9 mouse cellular contexts compared by ENCODE assay signal in the genomic region with DNA sequence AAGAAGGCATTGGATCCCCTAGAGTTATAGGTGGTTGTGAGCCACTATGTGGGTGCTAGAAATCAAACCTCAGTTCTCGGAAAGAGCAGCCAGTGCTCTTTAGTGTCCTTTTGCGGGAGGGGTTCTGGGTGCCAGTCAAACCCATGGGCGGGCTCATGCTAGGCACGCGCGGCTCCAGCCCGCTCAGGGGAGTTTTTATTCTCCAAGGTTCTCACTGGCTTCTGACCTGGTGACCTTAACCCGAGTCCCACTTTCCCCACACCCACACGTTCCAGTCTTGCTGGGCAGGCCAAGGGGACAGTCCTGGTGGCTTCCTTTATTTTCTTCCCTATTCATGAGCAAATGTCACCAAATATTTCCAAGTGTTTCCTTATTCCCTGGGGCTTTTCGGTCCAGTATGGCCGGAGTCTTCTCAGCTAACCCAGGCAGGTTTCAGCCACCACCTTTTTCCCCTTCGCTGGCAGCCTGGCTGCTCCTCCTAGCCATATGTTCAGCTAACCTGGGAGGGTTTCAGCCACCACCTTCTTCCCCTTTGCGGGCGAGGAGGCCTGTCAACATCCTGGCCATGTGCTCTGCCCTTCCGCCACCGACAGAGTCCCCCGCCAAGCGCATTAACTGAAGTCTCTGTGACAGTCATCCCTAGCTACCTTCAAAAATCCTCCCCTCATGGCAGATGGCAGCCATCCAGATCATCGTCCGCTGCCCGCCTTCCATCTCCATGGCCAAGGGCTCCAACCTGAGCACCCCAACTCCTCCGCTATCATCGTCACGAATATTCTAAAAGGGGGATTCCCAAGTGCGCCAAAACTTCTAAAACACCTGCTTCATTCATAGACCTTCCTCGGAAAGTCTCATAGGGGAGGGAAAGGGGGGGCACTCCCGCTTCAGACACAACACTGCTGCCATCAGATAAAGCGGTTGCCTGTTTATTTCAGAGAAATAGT.
DNase-seq lines count a peak whose midpoint lies in the region; ATAC-seq and TF ChIP-seq lines count a peak whose summit lies in the region.
"Had no signal": no experiment of that assay in that cellular context is flagged by ENCODE, and none has a peak within 500 bp of the region (broad histone marks: within the 10 kb centered on the region; RNA-seq: fewer than 3 reads in every experiment).

No protein-coding gene starts in this region.

- no peaks in the 10 kb centered on the region for H3K9me3 ChIP-seq in lung, postnatal 0 days (ENCODE audit: low read length)
- no peaks in the 10 kb centered on the region for H3K9me3 ChIP-seq in midbrain, embryonic 14.5 days (ENCODE audit: control insufficient read depth, low read length)

- H3K36me3 ChIP-seq in lung, postnatal 0 days (ENCODE audit: insufficient read depth, low read length) = peaks cover 5% of the 10 kb centered on the region; the same call in 1 of the 2 replicates
- H3K36me3 ChIP-seq in thymus, adult 2 months (ENCODE audit: control insufficient read depth, insufficient read depth, low read length) = peaks cover 27% of the 10 kb centered on the region
- 0 out of 2 replicates have a peak, but pooled peaks cover 8% of the 10 kb centered on the region for H3K36me3 ChIP-seq in midbrain, embryonic 14.5 days (ENCODE audit: control insufficient read depth, insufficient read depth, low read length)

- no peak for TF ChIP-seq EP300 in lung, postnatal 0 days (IDR thresholded peaks at IDR 0.05)

- intact Hi-C loops in gastrocnemius, adult 2 months (cut with DNase I) = no loop called here
- intact Hi-C loops in heart, postnatal 10 days (cut with DNase I) = no loop called here

- peak; percentile 38 for ATAC-seq in lung, postnatal 0 days
- no peak for ATAC-seq in midbrain, embryonic 14.5 days (ENCODE audit: low FRiP score, low TSS enrichment)

- no peak overlapping the region for H3K9ac ChIP-seq in lung, postnatal 0 days (replicated peaks; ENCODE audit: low read depth)
- H3K9ac ChIP-seq in midbrain, embryonic 14.5 days (replicated peaks; ENCODE audit: low read length) = no peak overlapping the region
- H3K9ac ChIP-seq: limb, embryonic 12.5 days had no signal

- no peaks in the 10 kb centered on the region for H3K4me1 ChIP-seq in lung, postnatal 0 days (ENCODE audit: insufficient read depth, low read depth, low read length)
- H3K4me1 ChIP-seq in thymus, adult 2 months (replicated peaks; ENCODE audit: control insufficient read depth, insufficient read depth, low read length) = peaks cover 22% of the 10 kb centered on the region
- H3K4me1 ChIP-seq in midbrain, embryonic 14.5 days (ENCODE audit: control insufficient read depth, insufficient read depth, low read length) = no peaks in the 10 kb centered on the region

- no peak for TF ChIP-seq CTCF in gastrocnemius, adult 2 months (IDR thresholded peaks at IDR 0.05)
- no peak for TF ChIP-seq CTCF in lung, postnatal 0 days (IDR thresholded peaks at IDR 0.05)
- no peak for TF ChIP-seq CTCF in thymus, adult 2 months (IDR thresholded peaks at IDR 0.05; ENCODE audit: borderline replicate concordance, control insufficient read depth, extremely low read depth, insufficient read depth, low read length, poor library complexity)

- no peak overlapping the region for H3K27ac ChIP-seq in gastrocnemius, adult 2 months
- no peak overlapping the region for H3K27ac ChIP-seq in lung, postnatal 0 days (ENCODE audit: low read length)
- H3K27ac ChIP-seq in thymus, adult 2 months (ENCODE audit: control insufficient read depth, insufficient read depth, low read length) = peak overlapping the region; percentile 43; the same call in 1 of the 2 replicates
- H3K27ac ChIP-seq in midbrain, embryonic 14.5 days (replicated peaks; ENCODE audit: low read depth, low read length) = no peak overlapping the region
- H3K27ac ChIP-seq: limb, embryonic 12.5 days had no signal

- peak; percentile 36 for DNase-seq in gastrocnemius, adult 2 months
- DNase-seq in gastrocnemius, postnatal 25 days = no peak
- peak; percentile 90 for DNase-seq in cerebellum, adult 8-10 months
- DNase-seq in lung, postnatal 0 days (ENCODE audit: low spot score) = peak; percentile 36
- DNase-seq in thymus, adult 2 months = peak; percentile 52
- DNase-seq in midbrain, embryonic 14.5 days = no peak
- no peak for DNase-seq in heart, postnatal 10 days
- no peak for DNase-seq in kidney, adult 11 months

- H3K27me3 ChIP-seq in lung, postnatal 0 days (replicated peaks; ENCODE audit: insufficient read depth, low read length) = no peaks in the 10 kb centered on the region
- H3K27me3 ChIP-seq in thymus, adult 2 months (ENCODE audit: control insufficient read depth, insufficient read depth, low read length) = no peaks in the 10 kb centered on the region
- no peaks in the 10 kb centered on the region for H3K27me3 ChIP-seq in midbrain, embryonic 14.5 days (ENCODE audit: control insufficient read depth, insufficient read depth, low read length)
- H3K27me3 ChIP-seq: limb, embryonic 12.5 days had no signal

- no peak overlapping the region for H3K4me3 ChIP-seq in gastrocnemius, adult 2 months
- H3K4me3 ChIP-seq in lung, postnatal 0 days (ENCODE audit: low read depth, low read length) = no peak overlapping the region
- 0 out of 2 replicates have a peak overlapping the region, but pooled peaks have one; percentile 1 for H3K4me3 ChIP-seq in thymus, adult 2 months (ENCODE audit: control insufficient read depth, insufficient read depth, low read length)
- H3K4me3 ChIP-seq in midbrain, embryonic 14.5 days (replicated peaks; ENCODE audit: low read depth, low read length) = no peak overlapping the region
- H3K4me3 ChIP-seq: limb, embryonic 12.5 days had no signal

- WGBS in lung, postnatal 0 days = 86% methylated on average over 28 of the region's 28 CpGs
- 10% methylated on average over 28 of the region's 28 CpGs for WGBS in thymus, adult 2 months
- WGBS in midbrain, embryonic 14.5 days = 90% methylated on average over 28 of the region's 28 CpGs

- H3K4me2 ChIP-seq in lung, postnatal 0 days (replicated peaks; ENCODE audit: low read depth, low read length) = no peak overlapping the region
- H3K4me2 ChIP-seq in midbrain, embryonic 14.5 days (ENCODE audit: low read length) = no peak overlapping the region
- H3K4me2 ChIP-seq: limb, embryonic 12.5 days had no signal

- no peak for TF ChIP-seq POLR2A in thymus, adult 2 months (IDR thresholded peaks at IDR 0.05; ENCODE audit: control insufficient read depth, extremely low read depth, insufficient read depth, low read length, poor library complexity)

Comparison
In these comparisons a context has a peak if more than half of its experiments do, and no peak if none do; other contexts are left out.
1. DNase-seq: peak in gastrocnemius, adult 2 months (single experiment), cerebellum, adult 8-10 months (single experiment), lung, postnatal 0 days (single experiment) and thymus, adult 2 months (single experiment); none in gastrocnemius, postnatal 25 days (single experiment), midbrain, embryonic 14.5 days (single experiment), heart, postnatal 10 days (0 of 2) and kidney, adult 11 months (single experiment).